Mouse (Mus musculus) kidney, postnatal 36 days (tissue): ENCODE measurements around the gene Usp4.

ENCODE experiments used
- DNase-seq, 2 experiments: peaks; one replicate each; pipeline ENCODE4 v3.0.0; 2021 to 2022; ENCODE audit warnings: mixed read lengths in 2 of 2

Usp4 gene

DNA sequence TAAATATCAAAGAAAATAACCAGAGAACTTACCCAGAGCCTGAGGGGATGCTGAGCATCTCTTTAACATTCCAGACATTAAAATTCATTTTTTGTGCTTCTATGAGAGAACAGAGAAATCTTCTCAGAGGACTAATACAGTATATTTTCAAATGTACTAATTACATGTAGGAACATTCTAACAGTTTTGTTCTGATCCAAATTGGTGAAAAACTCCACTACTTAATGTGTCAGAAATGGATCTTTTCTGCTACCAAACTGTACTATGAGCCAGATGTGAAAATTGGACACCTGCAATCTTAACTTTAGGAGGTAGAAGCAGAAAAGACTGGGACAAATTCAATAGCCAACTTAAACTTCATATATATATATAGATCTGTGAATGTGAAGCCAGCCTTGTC, 80.7 kb downstream of the Usp4 start, which contains the start of gene Ccdc36:
Gene Ccdc36, minus strand, starts transcription at position 101 of the 400 bp plus-strand sequence.
- DNase-seq, result no peak

DNA sequence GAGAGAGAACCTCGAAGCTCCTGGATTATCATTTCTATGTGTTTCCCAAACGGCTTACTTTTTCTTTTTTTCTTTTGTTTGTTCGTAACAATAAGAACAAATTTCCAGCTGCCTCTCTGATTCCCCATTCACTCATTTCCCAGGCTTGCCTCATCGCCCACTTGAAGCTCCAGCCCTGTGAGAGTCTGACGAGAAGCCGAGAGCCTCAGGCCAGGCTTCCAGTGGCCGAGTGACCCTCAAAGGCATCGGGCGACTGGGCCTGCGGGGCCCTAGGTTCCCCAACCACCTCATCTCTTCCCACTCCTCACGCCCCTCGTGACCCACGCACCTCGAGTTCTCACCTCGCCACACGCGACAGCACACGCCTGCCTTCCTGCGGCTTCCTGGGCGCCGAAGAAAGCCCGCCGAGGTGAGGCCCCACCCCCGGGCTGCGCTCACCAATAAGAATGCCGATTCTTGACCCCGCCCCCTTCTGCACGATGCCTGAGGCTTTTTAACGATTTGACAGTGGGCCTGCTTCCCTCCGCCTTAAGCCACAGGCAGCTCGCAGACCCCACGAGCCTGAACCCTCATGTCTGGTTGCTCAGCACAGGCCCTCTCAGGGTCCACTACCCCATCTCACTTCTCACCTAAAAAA, 83.9 kb downstream of the Usp4 start:
- peak in 1 of 2 experiments; percentile 31 for DNase-seq

DNA sequence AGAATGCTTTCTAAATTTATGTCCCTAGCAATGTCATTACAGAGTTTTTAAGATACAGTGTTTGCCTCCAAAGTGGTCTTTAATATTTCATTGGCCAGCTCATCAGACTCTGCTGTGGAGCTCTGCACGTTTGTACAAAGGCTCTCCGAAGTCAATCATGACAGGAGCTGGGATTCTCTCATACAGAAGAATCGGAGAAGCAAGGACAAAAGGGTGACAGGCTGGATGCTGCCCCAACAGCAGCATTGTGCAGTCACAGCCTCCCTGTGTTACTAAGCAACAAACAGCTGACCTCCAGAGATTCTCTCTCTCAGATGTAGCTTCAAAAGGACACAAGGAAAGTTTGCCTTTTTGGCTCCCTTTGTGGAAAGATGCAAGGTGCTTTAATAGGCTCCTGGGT, 88.5 kb downstream of the Usp4 start, which contains the start of gene BC048562:
Gene BC048562, plus strand, starts transcription at position 301 of the 400 bp plus-strand sequence.
- DNase-seq, result no peak

DNA sequence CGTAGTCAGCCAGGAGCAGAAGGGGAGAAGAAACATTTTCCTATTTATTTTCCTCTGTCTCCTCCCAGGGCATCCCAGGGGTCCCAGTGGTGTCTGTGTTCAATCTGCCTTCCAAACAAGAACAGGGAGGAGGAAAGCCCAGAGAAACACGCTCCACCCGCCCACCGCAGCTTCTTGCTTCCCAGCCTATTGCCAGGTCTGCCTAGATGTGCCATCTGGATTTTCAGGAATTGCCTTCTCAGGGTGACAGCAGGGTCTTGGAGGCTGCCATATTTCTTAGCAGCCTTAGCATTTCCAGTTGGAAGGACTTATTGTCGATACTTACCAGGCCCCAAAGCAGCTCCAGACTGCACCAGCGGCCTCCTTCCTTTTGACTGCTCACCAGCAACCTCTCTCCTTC, 91.5 kb downstream of the Usp4 start:
- no peak for DNase-seq

DNA sequence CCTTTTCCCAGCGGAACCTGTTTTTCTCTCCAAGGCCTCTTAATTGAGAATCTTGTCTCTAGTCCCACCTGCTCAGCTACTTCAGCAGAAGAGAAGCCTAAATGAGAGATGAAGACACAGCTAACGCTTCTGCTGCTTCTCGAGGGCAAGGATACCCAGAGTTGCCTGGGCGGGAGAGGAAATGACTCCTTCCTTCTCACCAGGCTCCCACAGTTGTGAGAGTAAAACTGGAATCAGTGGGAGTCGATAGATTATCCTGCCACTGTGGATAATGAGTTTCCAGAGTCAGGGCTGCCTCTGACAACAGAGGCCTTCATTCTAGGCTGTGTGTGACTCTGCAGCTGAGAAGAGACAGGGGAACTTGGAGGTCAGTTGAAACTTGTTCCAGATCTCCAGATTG, 92.8 kb downstream of the Usp4 start:
- no peak for DNase-seq

DNA sequence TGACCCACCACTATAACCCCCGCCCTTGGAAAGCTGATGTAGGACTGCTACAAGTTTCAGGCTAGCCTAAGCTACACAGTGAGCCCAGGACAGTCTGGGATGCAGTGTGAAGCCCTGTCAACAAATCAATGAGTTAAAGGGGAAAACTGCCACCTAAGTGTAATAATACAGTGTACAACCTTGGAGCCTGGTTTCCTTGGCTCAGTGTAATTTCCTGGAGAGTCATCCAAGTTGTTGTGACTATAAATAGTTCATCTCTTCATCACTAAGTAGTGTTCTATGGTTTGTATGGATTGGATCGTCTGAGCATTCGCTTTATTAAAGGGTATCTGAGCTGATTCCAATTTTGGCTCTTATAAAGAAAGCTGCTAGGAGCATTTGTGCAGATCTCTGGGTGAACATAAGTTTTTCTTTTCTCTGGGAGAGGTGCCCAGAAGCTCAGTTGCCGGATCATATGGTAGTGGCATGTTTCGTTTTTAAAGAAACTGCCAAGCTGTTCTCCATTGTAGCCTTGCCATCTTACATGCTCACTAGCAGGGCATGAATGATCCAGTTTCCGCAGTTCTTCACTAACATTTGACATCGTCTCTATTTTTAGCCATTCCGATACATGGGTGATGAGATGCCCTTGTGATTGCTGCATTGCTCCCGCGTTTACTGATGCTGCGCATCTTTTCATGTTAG, 93.7 kb downstream of the Usp4 start:
- DNase-seq, result no peak
